Mouse (Mus musculus) thymus, adult 2 months (tissue): ENCODE measurements around the gene Kdm6b.

Experiments
- CTCF ChIP-seq: fragments of 200-500 bp; IDR thresholded peaks from 2 replicates; pipeline ENCODE4 v1.5.1; 2012; ENCODE audit warnings: mild to moderate bottlenecking, control low read depth, low read length, moderate library complexity, borderline replicate concordance; ENCODE audit not compliant: control insufficient read depth, poor library complexity, insufficient read depth; ENCODE audit errors: extremely low read depth
- POLR2A ChIP-seq: fragments of 200-500 bp; IDR thresholded peaks from 2 replicates; pipeline ENCODE4 v1.6.1; 2012; ENCODE audit warnings: mild to moderate bottlenecking, low read length, control low read depth, moderate library complexity; ENCODE audit not compliant: control insufficient read depth, poor library complexity, insufficient read depth; ENCODE audit errors: extremely low read depth

GRCm38 (mm10) chr11:69375646-69376045, 37.8 kb downstream of the Kdm6b start:
- no peak for TF ChIP-seq CTCF
- TF ChIP-seq POLR2A, result no peak
